8 mouse cellular contexts compared by ENCODE assay signal in the genomic region with DNA sequence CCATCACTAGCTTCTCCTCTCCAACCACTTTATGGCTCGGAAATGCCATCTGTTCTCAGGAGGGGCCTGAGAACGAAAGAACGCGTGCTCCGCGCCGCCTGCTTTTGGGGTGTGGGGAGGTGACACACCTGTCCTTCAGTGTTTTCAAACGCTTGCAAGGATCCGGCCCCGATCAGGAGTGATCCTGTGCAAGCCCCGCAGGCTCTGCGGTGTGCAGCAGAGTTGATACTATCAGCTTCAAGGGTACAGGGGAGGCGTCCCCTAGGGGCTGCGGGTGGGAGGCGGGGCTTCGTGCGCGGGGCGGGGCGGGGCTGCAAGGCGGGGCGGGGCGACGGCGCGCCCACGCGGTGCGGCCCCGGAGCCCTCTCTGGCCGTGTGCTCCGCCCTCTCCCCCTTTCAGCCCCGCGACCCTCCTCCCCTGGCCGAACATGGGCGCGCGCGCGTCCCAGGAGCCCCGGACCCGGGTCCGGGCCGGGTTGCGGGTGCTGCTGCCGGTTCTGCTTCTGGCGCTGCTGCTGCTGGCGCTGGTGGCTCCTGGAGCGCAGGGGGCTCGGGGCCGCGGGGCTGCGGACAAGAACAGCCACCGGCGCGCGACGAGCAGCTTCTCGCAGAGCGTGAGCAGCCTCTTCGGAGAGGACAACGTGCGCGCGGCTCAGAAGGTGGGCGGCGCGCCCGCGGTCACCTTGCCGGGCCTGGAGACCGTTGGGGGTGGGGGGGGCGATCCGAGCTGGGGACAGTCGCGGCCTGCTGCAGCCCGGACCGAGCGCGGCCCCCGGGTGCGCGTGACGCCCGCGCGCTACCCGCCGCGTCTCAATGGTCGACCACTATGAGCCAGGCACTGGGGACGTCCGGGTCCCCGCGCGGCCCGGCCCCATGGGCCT. TPM values are rescaled to one million over a fixed set of nuclear protein-coding genes. Genes with fewer than 3 reads are reported as not detected.
DNase-seq lines count a peak whose midpoint lies in the region; ATAC-seq lines count a peak whose summit lies in the region.

A gene (plus strand): TSS at position 335 of the 881 bp plus-strand sequence.

- H3K4me1 ChIP-seq in forebrain, embryonic 15.5 days = peaks cover 24% of the 10 kb centered on the region
- H3K4me1 ChIP-seq in hindbrain, embryonic 11.5 days (replicated peaks; ENCODE audit: control insufficient read depth, insufficient read depth, low read length) = peaks cover 4% of the 10 kb centered on the region; the same call in 1 of the 2 replicates

- peak; percentile 78 for DNase-seq in MN1 (ENCODE audit: low spot score)
- DNase-seq in cerebellum, adult 11 months = peak; percentile 50
- DNase-seq in hindbrain, embryonic 11.5 days (ENCODE audit: low spot score) = peak; percentile 87
- DNase-seq in layer of hippocampus, postnatal 25 days (ENCODE audit: extremely low spot score in 1 of 2, low spot score in 1 of 2) = peak; percentile 45 to 56
- DNase-seq in right cerebral cortex, adult 2 months (ENCODE audit: low spot score in 2 of 2) = peak; percentile 45 to 55
- DNase-seq in c-Kit-positive CD71-positive TER-119-positive erythroid progenitor cells, embryonic 14.5 days (ENCODE audit: low spot score) = no peak

- H3K4me3 ChIP-seq in forebrain, embryonic 15.5 days = peak within 1 kb of the TSS; percentile 87
- peak within 1 kb of the TSS; percentile 88 for H3K4me3 ChIP-seq in hindbrain, embryonic 11.5 days (ENCODE audit: low read depth, low read length)
- peak within 1 kb of the TSS; percentile 42 for H3K4me3 ChIP-seq in macrophage (ENCODE audit: inconsistent target)

- no peaks in the 10 kb centered on the region for H3K9me3 ChIP-seq in forebrain, embryonic 15.5 days
- H3K9me3 ChIP-seq in hindbrain, embryonic 11.5 days (ENCODE audit: control insufficient read depth, low read length) = no peaks in the 10 kb centered on the region

- peak within 1 kb of the TSS; percentile 71 for H3K27ac ChIP-seq in forebrain, embryonic 15.5 days (replicated peaks)
- H3K27ac ChIP-seq in hindbrain, embryonic 11.5 days (ENCODE audit: low read depth, low read length) = peak within 1 kb of the TSS; percentile 81
- no peak within 1 kb of the TSS for H3K27ac ChIP-seq in macrophage

- H3K4me2 ChIP-seq in forebrain, embryonic 15.5 days (replicated peaks) = peak within 1 kb of the TSS; percentile 68
- peak within 1 kb of the TSS; percentile 78 for H3K4me2 ChIP-seq in hindbrain, embryonic 11.5 days (replicated peaks; ENCODE audit: low read depth, low read length)

- under 1% methylated on average over 81 of the region's 97 CpGs for WGBS in forebrain, embryonic 15.5 days
- under 1% methylated on average over 82 of the region's 97 CpGs for WGBS in hindbrain, embryonic 11.5 days
- under 1% methylated on average over 59 of the region's 97 CpGs for WGBS in macrophage (ENCODE audit: missing documents)

- ATAC-seq in forebrain, embryonic 15.5 days (replicated peaks) = peak; percentile 89
- ATAC-seq in hindbrain, embryonic 11.5 days (ENCODE audit: low FRiP score) = peak; percentile 93

- no peaks in the 10 kb centered on the region for H3K27me3 ChIP-seq in forebrain, embryonic 15.5 days
- no peaks in the 10 kb centered on the region for H3K27me3 ChIP-seq in hindbrain, embryonic 11.5 days (ENCODE audit: control insufficient read depth, insufficient read depth, low read length)

- no peaks in the 10 kb centered on the region for H3K36me3 ChIP-seq in forebrain, embryonic 15.5 days
- H3K36me3 ChIP-seq in hindbrain, embryonic 11.5 days (ENCODE audit: control insufficient read depth, insufficient read depth, low read length) = no peaks in the 10 kb centered on the region
- no peaks in the 10 kb centered on the region for H3K36me3 ChIP-seq in macrophage (ENCODE audit: inconsistent target)

- peak within 1 kb of the TSS; percentile 81 for H3K9ac ChIP-seq in forebrain, embryonic 15.5 days (replicated peaks)
- H3K9ac ChIP-seq in hindbrain, embryonic 11.5 days (ENCODE audit: low read depth, low read length) = peak within 1 kb of the TSS; percentile 90

- peaks cover 19% of the 10 kb centered on the region; the same call in 1 of the 2 replicates for H3K79me2 ChIP-seq in macrophage (ENCODE audit: inconsistent target)

RNA-seq across cellular contexts. Expression of the gene that starts here (rescaled TPM):
- polyA plus RNA-seq in forebrain, embryonic 15.5 days (2015; fragmentation: Nextera tagmentation; extraction: Ambion mirVana) = 35.9 and 38.0 TPM in 2 replicates
- 30.1 and 30.8 TPM in 2 replicates for polyA plus RNA-seq in hindbrain, embryonic 11.5 days (2014; fragmentation: Nextera tagmentation; extraction: Ambion mirVana)
- 100 to 1,000 TPM; 101 to 109 TPM for total RNA-seq in layer of hippocampus, postnatal 25 days (2021)
- total RNA-seq in macrophage (2018; cell fraction: chromatin; rRNA removed) = 1 to 10 TPM in 13 of 26 experiments, under 1 TPM in 12, not detected in 1; 0.17 to 5.0 (median 1.0) TPM
- total RNA-seq in macrophage (2018; cell fraction: cytosol; rRNA removed) = 1 to 10 TPM; 1.5 to 8.9 (median 3.8) TPM
- total RNA-seq in macrophage (2018; cell fraction: nucleus; rRNA removed) = 1 to 10 TPM; 1.1 to 8.5 (median 2.7) TPM
- polyA plus RNA-seq in macrophage (2018) = 3.6 to 7.6 TPM (median 5.6 TPM) in 3 replicates
